Mouse (Mus musculus): ENCODE measurements at regions not wholly inside any gene's neighbourhood (a gene's known extent, or its start where the extent isn't known, plus 50 kb on each side); places are given as distances from the start of the nearest gene placed in this dataset.

GRCm38 (mm10) chr9:93940193-93940592 lies 597.7 kb downstream of the 1190002N15Rik start:
- no peak for DNase-seq (ENCODE audit: low read depth)
- TF ChIP-seq CTCF (IDR thresholded peaks at IDR 0.05; ENCODE audit: borderline replicate concordance, extremely low read depth, insufficient read depth, insufficient read length) (no peak), POLR2A (IDR thresholded peaks at IDR 0.05; ENCODE audit: borderline replicate concordance, extremely low read depth, insufficient read depth, insufficient read length, poor library complexity, severe bottlenecking) (no peak)

GRCm38 (mm10) chr9:93930684-93931083 lies 607.2 kb downstream of the 1190002N15Rik start:
- DNase-seq (ENCODE audit: low read depth): no peak
- TF ChIP-seq CTCF (IDR thresholded peaks at IDR 0.05; ENCODE audit: borderline replicate concordance, extremely low read depth, insufficient read depth, insufficient read length) (no peak), POLR2A (IDR thresholded peaks at IDR 0.05; ENCODE audit: borderline replicate concordance, extremely low read depth, insufficient read depth, insufficient read length, poor library complexity, severe bottlenecking) (no peak)

- DNase-seq (ENCODE audit: low read depth): peak; percentile 34
- TF ChIP-seq POLR2A (IDR thresholded peaks at IDR 0.05; ENCODE audit: borderline replicate concordance, extremely low read depth, insufficient read depth, insufficient read length, poor library complexity, severe bottlenecking): no peak
- TF ChIP-seq CTCF (IDR thresholded peaks at IDR 0.05; ENCODE audit: borderline replicate concordance, extremely low read depth, insufficient read depth, insufficient read length): no peak
Measured at GRCm38 (mm10) chr9:93889256-93889655, 648.6 kb downstream of the 1190002N15Rik start.

GRCm38 (mm10) chr9:93880112-93880511 lies 657.8 kb downstream of the 1190002N15Rik start:
- peak; percentile 9 for DNase-seq (ENCODE audit: low read depth)
- no peak for TF ChIP-seq CTCF (IDR thresholded peaks at IDR 0.05; ENCODE audit: borderline replicate concordance, extremely low read depth, insufficient read depth, insufficient read length)
- TF ChIP-seq POLR2A (IDR thresholded peaks at IDR 0.05; ENCODE audit: borderline replicate concordance, extremely low read depth, insufficient read depth, insufficient read length, poor library complexity, severe bottlenecking): no peak

GRCm38 (mm10) chr9:93879572-93879971 lies 658.3 kb downstream of the 1190002N15Rik start:
- DNase-seq (ENCODE audit: low read depth): peak; percentile 8
- TF ChIP-seq POLR2A (IDR thresholded peaks at IDR 0.05; ENCODE audit: borderline replicate concordance, extremely low read depth, insufficient read depth, insufficient read length, poor library complexity, severe bottlenecking) (no peak), CTCF (IDR thresholded peaks at IDR 0.05; ENCODE audit: borderline replicate concordance, extremely low read depth, insufficient read depth, insufficient read length) (no peak)

- TF ChIP-seq POLR2A (IDR thresholded peaks at IDR 0.05; ENCODE audit: borderline replicate concordance, extremely low read depth, insufficient read depth, insufficient read length, poor library complexity, severe bottlenecking) (no peak), CTCF (IDR thresholded peaks at IDR 0.05; ENCODE audit: borderline replicate concordance, extremely low read depth, insufficient read depth, insufficient read length) (no peak)
- peak; percentile 49 for DNase-seq (ENCODE audit: low read depth)
Measured at GRCm38 (mm10) chr9:93870778-93871177, 667.1 kb downstream of the 1190002N15Rik start.

- DNase-seq (ENCODE audit: low read depth): no peak
- TF ChIP-seq CTCF (IDR thresholded peaks at IDR 0.05; ENCODE audit: borderline replicate concordance, extremely low read depth, insufficient read depth, insufficient read length) (no peak), POLR2A (IDR thresholded peaks at IDR 0.05; ENCODE audit: borderline replicate concordance, extremely low read depth, insufficient read depth, insufficient read length, poor library complexity, severe bottlenecking) (no peak)
Measured at GRCm38 (mm10) chr9:93857937-93858336, 679.9 kb downstream of the 1190002N15Rik start.

GRCm38 (mm10) chr9:93846411-93846810 lies 691.5 kb downstream of the 1190002N15Rik start:
- DNase-seq (ENCODE audit: low read depth): peak; percentile 26

GRCm38 (mm10) chr9:93843869-93844268 lies 694.0 kb downstream of the 1190002N15Rik start:
- TF ChIP-seq CTCF (IDR thresholded peaks at IDR 0.05; ENCODE audit: borderline replicate concordance, extremely low read depth, insufficient read depth, insufficient read length) (no peak), POLR2A (IDR thresholded peaks at IDR 0.05; ENCODE audit: borderline replicate concordance, extremely low read depth, insufficient read depth, insufficient read length, poor library complexity, severe bottlenecking) (no peak)
- DNase-seq (ENCODE audit: low read depth): peak; percentile 53

More at GRCm38 (mm10) chr9:93846411-93846810, 691.5 kb downstream of the 1190002N15Rik start:
- TF ChIP-seq CTCF (IDR thresholded peaks at IDR 0.05; ENCODE audit: borderline replicate concordance, extremely low read depth, insufficient read depth, insufficient read length): no peak
- no peak for TF ChIP-seq POLR2A (IDR thresholded peaks at IDR 0.05; ENCODE audit: borderline replicate concordance, extremely low read depth, insufficient read depth, insufficient read length, poor library complexity, severe bottlenecking)
